Mouse (Mus musculus): Measurements from ENCODE around the gene Ccdc88c.

Gene Ccdc88c

GRCm38 (mm10) chr12:100878556-100878955 is 150.3 kb downstream of the Ccdc88c start:
- DNase-seq (ENCODE audit: low spot score): no peak

DNA sequence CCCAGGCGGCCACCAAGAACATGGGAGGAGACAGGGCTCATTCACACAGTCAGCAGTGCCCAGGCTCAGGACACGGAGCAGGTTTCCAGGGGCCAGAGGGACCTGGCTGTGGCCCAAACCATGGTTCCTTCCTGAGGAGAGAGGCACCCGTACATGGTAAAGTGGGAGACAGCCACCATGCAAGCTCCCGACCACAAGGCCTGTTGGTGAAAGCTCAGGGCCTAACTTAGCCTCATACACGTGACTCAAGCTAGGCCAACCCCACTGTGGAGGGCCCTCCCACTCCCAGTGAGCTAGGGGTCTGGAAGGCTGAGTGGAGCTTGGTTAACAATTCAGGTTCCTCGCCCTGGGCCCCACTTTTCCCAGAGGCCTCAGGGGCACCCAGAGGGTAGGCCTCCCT is 150.9 kb downstream of the Ccdc88c start:
- no peak for DNase-seq (ENCODE audit: low spot score)

GRCm38 (mm10) chr12:100875960-100876359 is 152.9 kb downstream of the Ccdc88c start:
- no peak for DNase-seq (ENCODE audit: low spot score)

DNA sequence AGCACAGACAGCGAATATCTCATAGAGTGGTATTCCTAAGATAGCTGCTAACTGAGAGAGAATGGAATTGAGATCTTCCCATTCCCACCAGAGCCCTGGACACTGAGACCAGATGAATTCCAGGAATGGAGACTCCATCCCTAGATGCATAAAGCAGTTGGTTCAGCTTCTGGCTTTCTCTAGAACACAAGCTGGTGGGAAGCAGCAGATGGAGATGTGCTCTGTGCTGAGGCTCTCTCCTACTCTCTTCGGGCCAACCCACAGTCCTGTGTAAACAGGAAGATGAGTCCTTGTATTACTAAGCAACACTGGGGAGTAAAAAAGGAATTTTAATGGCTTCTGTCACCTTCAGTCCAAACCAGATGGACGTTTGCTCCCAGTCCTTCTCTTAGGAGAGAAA is 153.3 kb downstream of the Ccdc88c start:
- DNase-seq (ENCODE audit: low spot score): no peak

- DNase-seq (ENCODE audit: low spot score): no peak
Observed at GRCm38 (mm10) chr12:100873612-100874011, 155.2 kb downstream of the Ccdc88c start.

GRCm38 (mm10) chr12:100871841-100872240 is 157.0 kb downstream of the Ccdc88c start:
- no peak for DNase-seq (ENCODE audit: low spot score)

- no peak for DNase-seq (ENCODE audit: low spot score)
Observed at GRCm38 (mm10) chr12:100871234-100871633, 157.6 kb downstream of the Ccdc88c start.

DNA sequence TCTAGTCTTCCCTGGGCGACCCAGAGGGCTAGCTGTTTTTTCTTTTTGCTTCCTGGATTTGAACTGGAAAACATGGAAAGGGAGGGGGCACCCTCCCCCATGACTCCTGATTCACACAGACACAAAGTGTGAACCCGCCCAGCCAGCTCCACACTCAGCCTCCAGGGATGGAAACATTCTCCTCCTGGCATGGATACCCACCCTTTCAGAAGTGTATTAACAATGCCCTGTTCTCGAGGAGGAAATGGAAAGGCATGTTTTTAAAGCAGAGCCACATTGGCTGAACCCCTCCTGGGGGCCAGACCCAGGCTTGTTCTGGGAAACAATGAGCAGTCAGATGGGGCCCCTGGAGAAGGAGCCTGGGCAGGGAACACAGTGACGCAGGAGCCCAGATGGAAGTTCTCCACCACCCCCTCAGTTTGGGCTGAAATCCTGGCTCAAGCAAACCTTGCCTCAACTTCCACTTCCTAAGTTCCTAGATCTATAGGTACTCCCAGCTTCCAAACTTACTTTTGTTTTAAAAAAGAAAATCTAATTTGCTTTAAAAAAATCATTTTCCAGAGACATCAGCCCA is 160.7 kb downstream of the Ccdc88c start:
- no peak for DNase-seq (ENCODE audit: low spot score)

DNA sequence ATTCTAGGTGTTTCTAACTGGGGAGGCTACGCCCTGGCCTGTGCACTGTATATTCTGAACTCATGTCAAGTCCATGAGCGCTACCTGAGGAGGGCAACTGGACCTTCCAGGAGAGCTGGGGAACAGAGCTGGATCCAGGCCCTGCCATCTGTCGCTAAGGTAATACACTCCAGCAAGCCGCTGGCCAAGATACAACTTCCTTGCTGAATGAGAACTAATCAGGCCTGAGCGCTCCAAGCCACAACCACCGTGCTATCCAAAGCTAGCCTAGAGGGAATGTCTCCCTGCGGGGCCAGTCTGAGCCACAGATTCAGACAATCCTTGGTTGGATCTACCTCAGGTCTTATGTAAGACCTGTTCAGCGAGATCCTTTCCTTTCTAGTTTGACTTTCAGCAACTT is 161.8 kb downstream of the Ccdc88c start:
- no peak for DNase-seq (ENCODE audit: low spot score)

GRCm38 (mm10) chr12:100865509-100866078 is 163.3 kb downstream of the Ccdc88c start:
- DNase-seq (ENCODE audit: low spot score): no peak

DNA sequence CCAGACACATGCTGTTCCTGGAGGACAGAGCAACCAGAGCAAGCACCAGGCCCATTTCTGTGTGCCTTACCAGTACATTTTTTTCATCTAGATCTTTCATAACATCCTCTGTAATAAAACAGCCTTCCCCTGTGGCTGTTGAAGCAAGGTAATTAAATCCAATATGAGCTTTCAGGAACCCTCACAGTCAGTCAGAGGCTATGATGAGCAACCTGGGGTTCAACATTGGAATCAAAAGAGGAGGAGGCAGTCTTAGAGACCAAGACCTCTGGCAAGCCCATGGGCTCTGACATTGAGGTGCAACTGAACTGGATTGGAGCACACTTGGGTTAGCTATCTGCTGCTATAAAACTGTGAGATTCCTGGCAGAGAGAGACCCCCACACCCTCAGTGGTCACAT is 163.8 kb downstream of the Ccdc88c start:
- no peak for DNase-seq (ENCODE audit: low spot score)

DNA sequence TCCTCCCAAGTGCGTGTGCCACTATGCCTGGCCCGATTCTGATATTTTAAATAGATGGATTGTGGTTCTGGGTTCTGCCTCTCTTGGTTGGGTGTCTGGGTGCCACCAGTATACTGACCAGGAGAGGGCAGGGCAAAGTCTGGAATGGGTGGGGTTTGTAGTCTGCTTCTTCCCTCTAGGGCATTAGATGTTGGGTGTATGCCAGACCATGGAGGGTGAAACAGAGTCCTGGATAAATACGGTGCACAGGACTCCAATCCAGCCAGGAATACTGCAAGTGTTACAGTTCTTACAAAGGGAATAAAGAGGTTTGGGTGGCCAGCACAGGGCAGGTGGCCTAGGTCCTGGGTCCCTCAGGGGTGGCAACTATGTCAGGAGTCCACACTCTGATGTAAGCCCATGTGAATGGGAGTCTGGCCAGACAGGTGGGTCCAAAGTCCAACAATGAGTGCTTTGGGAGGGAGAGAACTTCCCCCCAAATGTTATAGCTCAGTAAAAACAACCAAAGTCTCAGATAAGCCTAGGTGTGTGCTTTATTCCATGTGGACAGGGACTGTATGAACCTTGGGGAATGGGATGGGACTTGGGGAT is 165.9 kb downstream of the Ccdc88c start:
- DNase-seq (ENCODE audit: low spot score): no peak

- no peak for DNase-seq (ENCODE audit: low spot score)
Observed at GRCm38 (mm10) chr12:100862272-100862671, 166.6 kb downstream of the Ccdc88c start.

Data from c-Kit-positive CD71-positive TER-119-positive erythroid progenitor cells, embryonic 14.5 days (primary cell).